Mouse (Mus musculus): ENCODE data around the gene Dpm3.

The Dpm3 gene

DNA sequence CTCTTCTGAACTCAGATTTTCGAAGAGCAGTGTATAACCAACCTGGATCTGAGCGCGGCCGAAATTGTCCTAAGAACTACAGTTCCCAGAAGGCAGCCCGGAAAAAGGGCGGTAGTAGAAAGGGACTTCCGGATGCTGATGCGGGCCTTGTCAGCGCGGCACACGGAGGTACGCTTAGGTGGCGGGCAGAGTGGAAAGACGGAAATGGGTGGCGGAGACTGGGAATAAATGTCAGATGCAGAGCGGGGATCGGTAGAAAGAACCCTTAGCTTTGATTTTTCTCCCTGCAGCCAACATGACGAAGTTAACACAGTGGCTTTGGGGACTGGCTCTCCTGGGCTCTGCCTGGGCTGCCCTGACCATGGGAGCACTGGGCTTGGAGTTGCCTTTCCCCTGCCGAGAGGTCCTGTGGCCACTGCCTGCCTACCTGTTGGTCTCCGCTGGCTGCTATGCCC, 7.3 kb downstream of the Dpm3 start:
- in situ Hi-C loops (cut with MboI, MseI) = no loop called here

- in situ Hi-C loops (cut with MboI, MseI) = no loop called here
These were observed 9.8 kb downstream of the Dpm3 start for GRCm38 (mm10) chr3:89268916-89269315.

DNA sequence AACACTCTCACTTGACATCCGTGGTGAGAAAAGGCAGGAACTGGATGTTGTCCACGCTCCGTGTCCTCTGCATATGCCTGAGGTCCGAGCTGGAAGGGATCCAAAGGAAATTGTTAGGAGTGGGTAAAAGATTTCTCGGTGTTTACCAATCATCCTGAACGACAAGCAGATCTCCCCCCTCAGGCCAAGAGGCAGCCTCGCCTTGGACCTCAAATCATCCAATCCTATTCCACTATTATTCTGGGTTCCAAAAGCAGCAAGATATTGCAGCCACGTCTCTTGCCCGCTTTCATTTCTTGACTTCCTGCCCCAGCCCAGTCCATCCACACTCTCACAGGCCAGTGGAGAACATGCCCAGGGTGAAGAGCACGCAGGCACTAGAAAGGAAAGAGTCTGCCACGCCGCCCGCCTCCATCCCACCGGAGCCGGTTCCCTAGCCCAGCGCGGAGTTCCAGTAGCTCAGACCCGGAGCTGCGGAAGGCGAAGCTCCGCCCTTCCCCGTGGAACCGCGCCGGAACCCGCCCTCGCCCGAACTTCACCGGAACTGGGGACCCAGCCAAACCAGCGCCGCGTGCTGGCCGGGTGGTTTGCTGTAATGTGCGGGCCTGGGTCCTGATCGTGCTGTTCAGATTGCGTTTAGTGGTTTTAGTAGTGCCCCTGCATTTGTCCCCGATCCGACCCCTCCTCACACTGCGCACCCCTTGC, 11.0 kb downstream of the Dpm3 start, which contains the start of gene Slc50a1:
Slc50a1 (minus strand) TSS at position 520 of the 705 bp plus-strand sequence.
- in situ Hi-C loops (cut with MboI, MseI) = no loop called here

DNA sequence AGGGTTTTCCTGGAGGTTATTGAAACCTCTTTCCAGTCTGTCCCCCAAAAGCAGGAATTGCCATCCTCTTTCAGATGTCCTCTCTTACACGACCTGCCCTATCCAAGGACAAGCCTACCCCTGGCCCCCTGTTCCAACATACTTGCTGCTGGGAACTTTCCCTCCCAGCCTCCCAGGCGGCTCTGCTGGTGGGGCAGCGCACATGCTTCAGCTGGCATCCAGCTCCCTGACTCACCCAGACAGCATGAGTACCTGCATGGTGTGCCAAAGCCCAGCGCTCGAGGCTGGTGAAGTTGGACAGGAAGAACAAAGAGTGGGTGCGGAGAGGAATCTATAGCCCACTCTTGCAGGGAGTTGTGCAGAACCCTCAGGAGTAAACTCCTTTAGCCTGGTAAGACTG, 11.7 kb downstream of the Dpm3 start:
- in situ Hi-C loops (cut with MboI, MseI) = no loop called here

GRCm38 (mm10) chr3:89271760-89272159, 12.6 kb downstream of the Dpm3 start:
- in situ Hi-C loops (cut with MboI, MseI) = no loop called here

DNA sequence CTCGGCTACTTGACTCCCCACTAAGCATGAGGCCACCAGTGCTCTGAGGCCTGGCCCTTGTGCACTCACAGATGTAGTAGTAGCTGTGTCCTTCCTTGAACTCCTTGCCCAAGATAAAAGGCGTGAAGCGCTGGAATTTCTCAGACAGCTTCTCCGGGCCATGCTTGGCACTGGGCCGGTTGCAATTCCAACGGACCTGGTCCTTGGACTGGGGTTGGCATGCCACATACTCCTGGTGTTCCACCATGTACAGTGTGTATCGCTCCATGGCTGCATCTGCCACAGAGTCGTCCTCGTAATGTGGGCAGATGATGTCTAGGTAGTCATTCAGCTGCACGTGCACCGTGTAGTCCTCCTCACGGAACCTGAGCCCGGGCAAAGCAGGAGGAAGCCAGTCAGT, 16.9 kb downstream of the Dpm3 start:
- in situ Hi-C loops (cut with MboI, MseI) = no loop called here

- in situ Hi-C loops (cut with MboI, MseI) = no loop called here
These were observed 18.3 kb downstream of the Dpm3 start for GRCm38 (mm10) chr3:89277281-89278021.

GRCm38 (mm10) chr3:89278107-89278506, 18.9 kb downstream of the Dpm3 start:
- in situ Hi-C loops (cut with MboI, MseI) = no loop called here

GRCm38 (mm10) chr3:89278643-89279042, 19.5 kb downstream of the Dpm3 start:
- in situ Hi-C loops (cut with MboI, MseI) = no loop called here

DNA sequence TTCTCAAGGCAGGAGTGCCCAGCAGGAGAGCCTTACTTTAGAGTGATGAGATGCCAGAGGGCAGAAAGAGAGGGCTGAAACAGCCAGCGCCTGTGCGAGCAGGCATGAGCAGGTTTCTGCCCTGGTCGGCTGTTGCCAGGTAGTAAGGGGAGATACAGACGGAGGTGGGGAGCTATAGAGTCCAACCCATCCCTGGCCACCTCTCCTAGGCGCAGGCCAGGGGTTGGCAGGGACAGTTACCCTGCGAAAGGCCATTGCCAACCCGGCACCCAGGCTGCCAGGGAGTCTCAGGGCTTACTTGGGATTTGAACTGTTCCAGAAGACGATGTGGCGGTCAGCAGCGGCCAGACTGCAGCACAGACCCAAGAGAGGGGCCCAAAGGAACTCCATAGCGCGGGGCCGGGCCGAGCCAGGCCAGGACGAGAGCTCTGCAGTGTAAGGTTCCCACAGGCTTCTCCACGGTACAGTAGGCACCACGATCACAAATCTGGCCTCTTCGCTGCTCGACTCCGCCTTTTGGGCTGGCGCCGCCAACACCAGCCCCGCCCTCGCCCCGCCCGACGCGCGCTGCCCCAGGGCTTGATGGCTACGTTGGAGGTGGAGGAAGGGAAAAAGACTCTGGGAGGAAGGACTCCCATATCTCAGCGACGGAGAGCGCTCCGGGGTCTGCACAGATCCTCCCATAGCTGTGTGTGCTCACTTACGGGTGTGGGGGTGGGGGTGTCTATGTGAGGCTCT, 20.2 kb downstream of the Dpm3 start:
- in situ Hi-C loops (cut with MboI, MseI) = no loop called here

DNA sequence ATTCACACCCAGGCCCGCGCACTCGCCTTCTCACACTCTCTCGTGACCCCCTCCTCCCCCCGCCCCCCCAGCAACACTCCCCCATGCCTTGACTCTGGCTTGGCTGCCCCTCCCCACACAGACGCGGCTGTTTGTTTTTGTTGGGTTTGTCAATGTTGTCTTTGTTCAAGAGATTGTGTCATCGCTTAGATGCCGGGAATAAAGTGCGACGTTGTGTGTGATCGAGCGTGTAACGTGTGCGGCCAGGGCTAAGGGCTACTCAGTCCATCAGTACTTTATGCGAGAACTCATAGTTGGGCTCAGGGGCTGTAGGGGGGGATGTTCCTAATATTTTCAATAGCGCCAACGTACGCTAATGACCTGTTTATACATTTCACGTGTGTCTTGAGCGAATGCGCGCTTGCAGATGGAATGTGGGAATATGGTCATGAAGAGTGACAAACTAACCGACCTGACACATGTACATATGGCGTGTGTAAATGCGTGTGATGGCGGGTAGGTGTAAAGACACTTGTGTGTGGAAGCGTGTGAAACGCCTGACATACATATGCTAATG, 21.0 kb downstream of the Dpm3 start:
- in situ Hi-C loops (cut with MboI, MseI) = loop anchor here (5.0 kb wide), 1 partner anchor 33 kb away; the partner anchor contains the start of genes Krtcap2 and Trim46

- in situ Hi-C loops (cut with MboI, MseI) = loop anchor here (5.0 kb wide), 1 partner anchor 34 kb away; the partner anchor contains the start of genes Krtcap2 and Trim46
These were observed 21.7 kb downstream of the Dpm3 start, which contains the start of gene Efna1 for GRCm38 (mm10) chr3:89280606-89281511. Efna1 (minus strand) TSS chr3:89281142.

DNA sequence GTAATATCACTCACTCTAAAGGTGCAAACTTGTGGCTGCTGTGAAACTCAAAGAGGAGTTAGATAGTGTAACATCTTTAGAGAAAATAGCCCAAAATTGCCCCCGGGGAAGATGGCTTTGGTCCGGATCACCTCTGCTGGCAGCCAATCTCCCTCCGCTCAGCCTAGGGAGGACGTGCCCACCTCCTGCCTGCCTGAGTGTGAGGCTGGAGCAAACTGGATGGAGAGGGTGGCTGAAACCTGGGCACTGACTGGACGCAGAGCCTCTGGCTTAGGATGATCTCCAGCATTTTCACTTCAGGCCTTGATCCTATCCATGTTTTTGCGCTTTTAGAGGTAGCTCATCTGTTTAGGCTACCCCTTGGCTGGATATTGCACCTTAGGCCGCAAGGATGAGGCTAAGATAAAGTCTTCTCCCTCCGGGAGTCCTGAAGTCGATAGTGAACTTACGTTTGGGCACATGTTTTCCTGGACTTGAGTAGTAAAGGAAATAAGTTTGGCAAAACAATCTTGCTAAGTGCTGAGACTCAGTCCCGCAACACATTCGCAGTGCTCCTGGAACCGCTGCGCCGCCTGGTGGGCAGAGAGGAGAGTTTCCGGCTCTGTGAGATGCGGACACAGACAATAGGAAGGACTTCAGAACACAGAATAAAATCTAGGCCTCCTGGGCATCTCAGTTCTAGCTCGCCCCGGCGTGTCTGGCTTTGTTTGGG, 22.6 kb downstream of the Dpm3 start:
- in situ Hi-C loops (cut with MboI, MseI) = loop anchor here (5.0 kb wide), 1 partner anchor 34 kb away; the partner anchor contains the start of genes Krtcap2 and Trim46

- in situ Hi-C loops (cut with MboI, MseI) = loop anchor here (5.0 kb wide), 1 partner anchor 35 kb away; the partner anchor contains the start of genes Krtcap2 and Trim46
These were observed 23.1 kb downstream of the Dpm3 start for GRCm38 (mm10) chr3:89282291-89282643.

DNA sequence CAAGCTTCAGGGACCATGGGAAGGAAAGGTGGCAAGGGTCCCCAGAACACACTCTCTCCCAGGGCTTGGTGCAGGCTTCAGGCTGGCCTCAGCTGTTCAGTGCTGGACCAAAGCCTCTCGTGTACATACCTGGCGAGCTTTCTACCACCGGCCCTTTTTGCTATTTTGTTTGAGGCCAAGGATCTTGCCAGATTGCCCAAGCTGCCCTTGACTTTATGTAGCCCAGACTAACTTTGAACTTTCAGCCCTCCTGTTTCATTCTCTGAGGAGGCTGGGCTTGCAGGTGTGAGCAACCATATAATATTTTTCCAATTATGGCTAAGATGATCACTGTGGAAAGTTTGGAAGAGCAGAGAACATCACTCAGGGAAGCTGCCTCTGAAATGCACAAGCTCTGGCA, 25.1 kb downstream of the Dpm3 start:
- in situ Hi-C loops (cut with MboI, MseI) = loop anchor here (5.0 kb wide), 1 partner anchor 37 kb away; the partner anchor contains the start of genes Krtcap2 and Trim46

DNA sequence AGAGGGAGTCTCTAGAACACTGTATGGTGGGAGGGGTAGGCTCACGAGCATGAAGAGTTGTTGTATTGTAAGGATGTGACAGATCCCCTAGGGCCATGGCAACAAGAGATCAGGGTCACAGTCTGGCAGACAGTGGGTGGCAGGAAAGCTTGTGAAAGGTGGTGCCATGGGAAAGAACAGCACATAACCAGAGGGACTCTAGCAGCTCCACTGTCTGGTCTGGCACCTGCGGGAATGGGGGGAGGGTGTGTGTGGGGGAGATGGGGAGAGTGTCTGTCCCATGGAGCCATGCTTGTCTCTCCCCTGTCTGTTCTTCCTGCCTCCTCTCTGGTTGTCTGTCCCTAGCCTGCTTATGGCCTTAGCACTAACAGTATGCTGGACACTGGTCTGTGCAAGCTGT, 26.4 kb downstream of the Dpm3 start:
- in situ Hi-C loops (cut with MboI, MseI) = no loop called here

GRCm38 (mm10) chr3:89287286-89287685, 28.1 kb downstream of the Dpm3 start:
- in situ Hi-C loops (cut with MboI, MseI) = no loop called here

GRCm38 (mm10) chr3:89288503-89288928, 29.4 kb downstream of the Dpm3 start:
- in situ Hi-C loops (cut with MboI, MseI) = no loop called here

GRCm38 (mm10) chr3:89291874-89292273, 32.7 kb downstream of the Dpm3 start:
- in situ Hi-C loops (cut with MboI, MseI) = no loop called here

DNA sequence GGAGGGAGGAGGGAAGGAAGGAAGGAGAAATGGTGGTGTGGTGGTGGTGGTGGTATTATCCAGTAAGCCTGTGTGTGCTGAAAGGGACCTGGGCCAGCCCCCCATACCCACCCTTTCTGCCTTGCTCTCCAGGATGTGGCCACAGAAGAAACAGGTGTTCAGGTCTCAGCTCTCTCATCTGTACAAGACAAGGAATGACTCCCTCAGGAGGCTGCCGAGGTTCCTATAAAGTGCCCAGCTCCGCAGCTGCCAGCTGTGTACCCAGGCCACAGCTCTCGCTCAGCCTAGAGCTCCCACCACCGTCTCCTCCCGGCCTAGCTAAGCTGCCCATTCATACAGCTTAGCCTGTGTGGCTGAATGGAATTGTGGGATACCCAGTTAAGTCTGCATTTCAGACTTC, 33.1 kb downstream of the Dpm3 start:
- in situ Hi-C loops (cut with MboI, MseI) = no loop called here

All from T-helper 2 cell (primary cell).